Mouse (Mus musculus) T-helper 2 cell (primary cell): ENCODE results near the gene Blvra.
"Not testable (repeated sequence)": the region's sequence is repeated elsewhere in the genome, so short reads cannot be mapped to it uniquely, and the experiment has no call there.

Experiments used
- in situ Hi-C: fragments of 300-600 bp; cut with MboI, MseI; formaldehyde crosslinking; loops from one replicate; pipeline ENCODE4 v1.15.1; 2025; ENCODE audit warnings: high pct_unique_total_duplicates

Gene Blvra

DNA sequence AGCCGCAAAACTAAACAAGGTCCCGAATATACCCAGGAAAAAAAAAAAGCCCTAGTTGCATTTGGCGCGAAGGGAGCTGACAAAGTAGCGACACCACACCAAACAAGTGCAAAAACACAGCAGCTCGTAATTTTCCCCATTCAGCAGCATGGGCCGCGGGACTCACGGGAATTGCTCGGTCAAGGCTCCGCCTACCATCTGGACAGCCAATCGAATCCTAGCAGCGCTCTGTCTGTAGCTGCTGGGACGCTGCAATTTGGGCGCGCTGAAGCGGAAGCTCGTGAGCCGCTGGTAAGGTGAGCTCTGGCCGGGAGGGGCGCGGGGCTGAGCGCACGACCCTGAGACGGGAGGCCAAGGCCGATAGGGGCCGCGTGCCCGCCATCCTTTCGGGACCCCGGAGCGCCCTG is at the start of gene Blvra:
Blvra (plus strand) TSS at position 231 of the 407 bp plus-strand sequence.
- in situ Hi-C loops, result no loop called here

DNA sequence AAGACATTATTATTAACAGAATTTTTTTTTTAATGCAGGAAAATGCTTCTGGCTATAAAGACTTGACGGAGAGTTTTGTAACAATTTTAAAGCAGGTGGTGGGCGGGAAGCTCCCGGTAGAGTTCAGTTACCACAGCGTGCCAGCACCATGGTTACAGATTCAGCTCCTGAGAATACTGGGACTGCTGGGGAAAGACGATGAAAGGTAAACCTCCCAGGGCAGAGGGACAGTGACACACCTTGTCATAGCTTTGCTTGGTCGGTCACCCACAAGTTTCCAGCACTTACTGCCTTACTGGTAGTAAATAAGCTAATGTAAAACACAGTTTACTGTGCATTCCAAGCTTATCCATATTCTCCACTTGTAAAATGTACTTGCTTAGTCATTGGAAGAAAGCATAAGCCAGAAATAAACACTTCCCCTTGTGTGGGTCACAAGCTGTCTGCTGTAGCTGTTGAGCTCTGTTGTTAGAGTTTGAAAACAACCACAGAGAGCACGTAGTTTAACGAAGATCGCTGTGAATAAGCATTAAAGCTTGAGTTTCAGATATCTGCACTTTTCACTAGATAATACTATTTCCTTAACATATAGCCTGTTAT is 35.4 kb upstream of the Blvra start:
- in situ Hi-C loops, result no loop called here

DNA sequence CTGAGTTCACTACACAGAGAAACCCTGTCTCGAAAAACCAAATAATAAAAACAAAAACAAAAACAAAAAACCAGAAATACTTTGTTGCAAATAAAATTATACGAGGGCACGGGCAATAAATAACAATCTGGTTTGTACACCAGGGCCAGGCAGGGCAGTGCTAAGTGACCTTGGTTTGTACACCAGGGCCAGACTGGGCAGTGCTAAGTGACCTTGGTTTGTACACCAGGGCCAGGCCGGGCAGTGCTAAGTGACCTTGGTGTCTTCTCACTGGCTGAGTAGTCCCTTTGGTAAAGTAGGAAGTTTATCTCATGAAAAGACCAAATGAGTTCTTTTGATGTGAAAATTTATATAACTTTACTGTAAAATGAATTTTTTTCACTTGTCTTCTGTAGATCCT is 33.2 kb upstream of the Blvra start:
- in situ Hi-C loops, result no loop called here

DNA sequence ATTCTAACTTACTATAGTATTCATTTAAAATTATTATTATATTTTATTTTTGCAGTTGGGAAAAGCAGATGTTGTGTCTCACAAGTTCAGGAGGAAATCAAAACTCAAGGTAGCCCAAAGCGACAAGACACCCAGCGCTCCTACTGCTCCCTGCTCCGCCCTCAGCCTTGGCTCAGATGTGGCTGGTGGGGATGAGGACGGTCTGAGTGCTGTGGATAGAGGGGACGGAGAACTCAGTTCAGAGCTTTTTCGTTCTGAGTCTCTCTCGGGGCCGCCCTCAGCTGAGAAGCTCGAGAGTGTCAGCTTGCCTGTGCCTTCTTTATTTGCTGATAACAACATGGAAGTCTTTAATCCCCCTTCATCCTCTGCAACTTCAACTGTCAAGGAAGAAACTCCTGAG is 9.0 kb upstream of the Blvra start:
- in situ Hi-C loops, result no loop called here

DNA sequence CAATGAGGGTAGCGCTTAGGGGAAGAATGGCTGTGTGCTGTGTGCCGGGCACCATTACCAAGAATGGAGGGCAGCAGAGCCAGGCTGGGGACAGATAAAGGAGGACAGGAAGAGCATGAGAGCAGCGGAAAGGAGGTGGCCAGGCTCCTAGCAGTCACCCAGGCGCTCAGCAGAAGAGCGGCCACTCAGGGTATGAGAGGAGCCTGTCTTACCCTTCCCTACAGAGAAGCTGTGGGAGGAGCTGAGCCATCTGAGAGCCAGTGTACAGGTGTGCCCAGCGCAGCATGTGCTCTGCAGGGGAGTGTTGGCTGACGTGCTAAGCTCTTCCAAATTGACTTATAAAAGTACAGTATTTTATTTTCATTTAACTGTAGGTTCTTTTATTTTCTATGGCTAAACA is 1.7 kb upstream of the Blvra start:
- in situ Hi-C loops, result no loop called here

DNA sequence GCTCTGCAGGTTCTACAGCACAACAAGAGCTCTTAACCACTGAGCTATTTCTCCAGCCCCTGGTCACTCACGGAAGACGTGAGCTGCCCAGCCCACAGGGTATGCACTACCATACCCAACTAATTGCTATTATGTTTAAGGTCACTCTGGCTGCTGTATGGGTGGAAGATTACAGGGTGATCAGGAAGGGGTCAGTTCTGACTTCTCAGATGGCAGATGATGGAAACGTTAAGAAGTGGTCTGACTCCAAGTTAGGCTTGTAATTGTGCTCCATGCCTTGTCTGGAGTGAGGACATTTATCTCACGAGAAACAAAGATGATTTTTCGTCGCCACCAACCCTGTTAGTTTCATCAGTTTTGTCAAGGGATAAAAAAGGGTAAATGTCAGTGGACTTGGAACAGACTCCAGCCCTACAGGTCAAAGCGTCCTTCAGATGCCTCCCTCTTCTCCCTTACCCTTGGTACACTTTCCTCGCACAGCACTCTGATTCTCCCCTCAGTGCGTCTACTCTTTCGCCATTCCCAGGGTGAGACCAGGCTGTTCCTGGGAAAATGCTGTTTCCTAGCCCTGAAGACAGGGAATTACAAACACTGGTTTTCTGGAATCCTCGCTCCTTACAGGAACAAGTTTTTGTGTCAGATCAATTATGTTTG is 557 bp upstream of the Blvra start:
- in situ Hi-C loops, result no loop called here

DNA sequence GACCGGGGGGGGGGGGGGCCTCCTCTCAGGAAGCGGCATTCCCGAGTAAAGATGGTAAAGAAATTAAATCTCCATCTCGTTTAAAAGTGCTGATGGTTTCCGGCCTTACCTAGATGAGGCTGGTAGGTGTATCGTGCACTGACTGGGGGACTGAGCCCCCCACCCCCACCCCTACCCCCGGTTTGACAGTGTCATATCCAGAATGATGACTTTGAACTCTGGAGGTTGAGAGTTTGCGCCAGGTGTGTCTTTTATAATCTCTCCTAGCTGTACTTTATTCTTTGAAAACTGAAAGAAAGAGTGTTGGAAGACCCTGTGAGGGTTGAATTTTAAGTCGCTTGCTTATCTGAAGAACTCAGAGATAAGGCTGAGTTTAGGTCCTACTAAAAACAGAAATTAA is 414 bp downstream of the Blvra start:
- in situ Hi-C loops, result no loop called here

DNA sequence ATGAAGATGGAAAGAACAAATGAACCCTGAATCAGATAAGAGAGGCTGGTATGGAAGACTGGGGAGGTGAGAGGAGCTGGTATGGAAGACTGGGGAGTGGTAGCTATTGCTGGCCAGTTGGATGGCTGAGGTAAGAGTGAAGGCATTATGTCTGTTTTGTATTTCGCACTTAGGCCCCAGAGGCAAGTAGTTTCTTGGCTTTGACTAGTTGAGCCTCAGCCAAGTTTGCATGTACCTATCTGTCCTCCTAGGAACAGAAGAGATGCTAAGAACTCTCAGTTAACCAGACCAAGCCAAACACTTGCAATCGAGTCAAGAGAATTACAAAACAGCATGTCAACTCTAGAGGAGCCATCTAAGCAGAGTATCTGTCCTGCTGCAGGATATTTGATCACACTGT is 3.7 kb downstream of the Blvra start:
- in situ Hi-C loops, result no loop called here

DNA sequence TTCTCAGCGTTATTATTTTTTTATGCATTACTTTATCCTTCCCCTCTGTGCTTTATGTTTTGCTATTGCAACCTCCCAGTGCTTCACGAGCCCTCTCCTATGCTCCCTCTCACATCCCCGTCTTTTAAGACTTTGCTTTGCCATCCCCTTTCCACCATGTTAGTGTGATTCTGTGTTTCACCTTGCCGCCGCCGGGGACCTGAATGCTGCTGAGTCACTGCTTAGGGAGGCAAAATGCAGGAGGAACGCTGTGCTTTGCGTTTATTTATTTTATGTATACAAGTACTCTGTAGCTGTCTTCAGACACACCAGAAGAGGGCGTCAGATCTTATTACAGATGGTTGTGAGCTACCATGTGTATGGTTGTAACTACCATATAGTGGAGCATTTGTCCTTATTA is 7.1 kb downstream of the Blvra start:
- in situ Hi-C loops, result no loop called here

DNA sequence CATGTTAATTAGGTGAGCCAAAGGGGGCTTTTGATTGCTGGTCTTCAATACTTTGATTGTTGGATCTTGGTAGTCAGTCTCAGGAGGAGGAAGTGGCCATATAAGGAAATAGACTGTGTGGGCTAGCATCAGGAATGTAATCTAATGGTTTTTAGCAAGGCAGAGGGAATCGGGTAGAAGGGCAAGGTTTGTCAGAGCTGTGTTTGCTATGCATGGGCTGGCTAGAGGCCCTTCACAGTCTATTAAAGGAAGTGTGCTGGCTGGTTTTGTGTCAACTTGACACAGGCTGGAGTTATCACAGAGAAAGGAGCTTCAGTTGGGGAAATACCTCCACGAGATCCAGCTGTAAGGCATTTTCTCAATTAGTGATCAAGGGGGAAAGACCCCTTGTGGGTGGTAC is 8.6 kb downstream of the Blvra start:
- in situ Hi-C loops, result not testable (repeated sequence)

DNA sequence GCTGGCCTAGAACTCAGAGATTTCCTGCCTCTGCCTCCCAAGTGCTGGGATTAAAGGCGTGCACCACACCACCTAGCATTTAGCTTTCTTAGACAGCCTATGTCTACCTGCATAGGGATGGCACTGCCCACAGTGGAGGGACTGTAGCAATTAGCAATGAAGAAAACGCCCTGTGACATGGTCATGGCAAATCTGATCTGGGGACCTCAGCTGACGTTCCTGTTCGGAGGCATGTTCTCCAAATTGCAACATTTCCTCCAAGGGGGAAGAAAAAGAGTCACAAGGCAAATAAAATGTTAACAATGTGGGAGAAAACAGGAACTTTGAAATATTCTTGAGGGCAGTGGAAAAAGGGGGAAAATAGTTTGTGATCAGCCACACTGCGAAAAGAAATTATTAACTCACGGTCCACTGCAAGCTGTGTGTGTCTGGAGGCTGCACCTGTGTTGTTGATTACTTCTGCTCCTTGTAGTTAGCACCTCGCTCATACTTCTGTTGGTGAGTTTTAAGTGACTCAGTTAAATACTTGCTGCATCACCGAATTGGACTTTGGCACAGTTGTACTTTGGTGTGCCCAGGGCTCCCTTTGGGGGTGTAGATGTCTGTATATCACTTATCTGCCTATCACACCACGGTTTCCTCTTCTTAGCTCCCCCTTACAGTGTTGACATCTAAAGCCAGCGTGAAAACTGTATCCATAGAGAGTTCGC is 9.6 kb downstream of the Blvra start:
- in situ Hi-C loops, result no loop called here

DNA sequence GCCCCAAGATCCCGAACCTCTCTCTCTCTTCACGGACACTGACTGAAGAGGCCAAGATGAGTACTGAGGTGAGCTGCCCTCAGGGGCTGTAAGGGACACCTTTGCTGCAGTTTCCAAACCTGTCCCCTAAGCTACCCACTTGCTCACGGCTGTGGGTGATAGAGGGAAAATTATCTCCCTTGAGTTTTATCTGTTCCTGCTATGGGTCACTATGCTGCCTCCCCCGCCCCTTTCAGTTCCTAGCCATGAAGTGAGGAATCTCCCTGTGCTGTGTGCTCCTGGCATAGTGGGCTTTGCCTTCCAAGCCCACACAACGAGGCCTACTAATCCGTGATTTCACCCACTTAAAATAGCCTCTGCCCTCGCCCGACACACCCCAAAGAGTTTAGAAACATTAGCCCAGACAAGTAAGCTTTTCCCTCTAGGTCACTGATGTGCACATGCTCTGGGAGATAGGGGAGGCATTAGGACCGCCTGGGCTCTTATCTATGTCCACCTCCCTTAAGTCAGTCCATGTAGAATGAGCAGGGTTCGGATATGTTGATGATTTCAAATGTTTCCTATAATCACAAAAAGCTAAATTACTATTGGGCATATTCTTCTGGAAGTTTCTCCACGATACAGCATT is 10.2 kb downstream of the Blvra start:
- in situ Hi-C loops, result no loop called here

DNA sequence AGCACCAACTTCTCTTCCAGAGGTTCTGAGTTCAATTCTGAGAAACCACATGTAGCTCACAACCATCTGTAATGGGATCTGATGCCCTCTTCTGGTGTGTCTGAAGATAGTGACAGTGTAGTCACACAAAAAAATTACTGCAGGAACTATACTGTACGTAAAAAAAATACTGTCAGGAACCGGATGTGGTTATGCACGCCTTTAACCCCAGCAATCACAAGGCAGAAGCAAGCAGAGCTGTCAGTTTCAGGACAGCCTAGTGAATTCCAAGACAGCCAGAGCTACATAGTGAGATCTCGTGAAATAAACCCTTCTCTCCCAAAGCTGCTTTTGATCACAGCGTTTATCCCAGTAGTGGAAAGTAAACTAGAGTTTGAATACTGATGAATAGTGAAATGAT is 15.8 kb downstream of the Blvra start:
- in situ Hi-C loops, result no loop called here

DNA sequence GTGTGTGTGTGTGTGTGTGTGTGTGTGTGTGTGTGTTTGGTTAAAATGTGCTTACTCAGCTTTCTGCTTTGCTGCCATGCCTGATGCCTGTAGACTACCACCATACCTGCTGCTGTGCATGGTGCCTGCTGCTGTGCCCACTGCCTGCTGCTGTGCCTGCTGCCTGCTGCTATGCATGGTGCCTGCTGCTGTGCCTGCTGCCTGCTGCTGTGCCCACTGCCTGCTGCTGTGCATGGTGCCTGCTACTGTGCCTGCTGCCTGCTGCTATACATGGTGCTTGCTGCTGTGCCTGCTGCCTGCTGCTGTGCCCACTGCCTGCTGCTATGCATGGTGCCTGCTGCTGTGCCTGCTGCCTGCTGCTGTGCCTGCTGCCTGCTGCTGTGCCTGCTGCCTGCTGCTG is 19.7 kb downstream of the Blvra start:
- in situ Hi-C loops, result not testable (repeated sequence)

DNA sequence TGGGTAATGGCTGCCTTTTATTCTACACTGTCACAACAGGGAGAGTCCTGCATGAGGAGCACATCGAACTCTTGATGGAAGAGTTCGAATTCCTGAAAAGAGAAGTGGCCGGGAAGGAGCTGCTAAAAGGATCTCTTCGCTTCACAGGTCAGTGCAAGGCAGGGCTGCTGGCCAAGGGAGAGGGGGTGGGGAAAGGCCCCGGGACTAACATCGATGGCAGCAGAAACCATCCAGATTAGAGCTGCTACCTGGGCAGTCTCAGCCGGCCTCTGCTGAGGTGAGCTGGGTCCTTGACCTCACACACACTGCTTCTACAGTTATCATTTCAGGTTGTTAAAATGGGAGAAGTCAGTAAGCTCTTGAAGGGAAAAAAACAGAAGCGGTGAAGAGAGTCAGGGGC is 21.5 kb downstream of the Blvra start:
- in situ Hi-C loops, result no loop called here

DNA sequence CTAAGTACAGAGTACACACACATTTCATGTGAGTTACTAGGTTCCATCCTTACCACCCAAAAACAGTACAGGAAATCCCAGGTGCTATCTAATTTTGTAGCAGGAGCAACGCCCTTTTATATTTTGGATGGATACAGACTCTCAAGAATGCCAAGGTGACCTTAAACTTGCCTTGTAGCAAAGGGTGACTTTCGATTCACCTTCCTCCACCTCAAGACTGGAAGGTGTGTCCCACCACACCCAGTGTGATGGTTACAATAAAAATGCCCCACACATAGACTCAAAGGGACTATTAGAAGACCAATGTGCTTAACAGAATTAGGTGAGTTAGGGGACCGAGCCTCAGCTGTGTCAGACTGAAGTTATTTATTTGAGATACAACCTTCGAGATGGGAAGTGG is 38.5 kb downstream of the Blvra start:
- in situ Hi-C loops, result no loop called here

DNA sequence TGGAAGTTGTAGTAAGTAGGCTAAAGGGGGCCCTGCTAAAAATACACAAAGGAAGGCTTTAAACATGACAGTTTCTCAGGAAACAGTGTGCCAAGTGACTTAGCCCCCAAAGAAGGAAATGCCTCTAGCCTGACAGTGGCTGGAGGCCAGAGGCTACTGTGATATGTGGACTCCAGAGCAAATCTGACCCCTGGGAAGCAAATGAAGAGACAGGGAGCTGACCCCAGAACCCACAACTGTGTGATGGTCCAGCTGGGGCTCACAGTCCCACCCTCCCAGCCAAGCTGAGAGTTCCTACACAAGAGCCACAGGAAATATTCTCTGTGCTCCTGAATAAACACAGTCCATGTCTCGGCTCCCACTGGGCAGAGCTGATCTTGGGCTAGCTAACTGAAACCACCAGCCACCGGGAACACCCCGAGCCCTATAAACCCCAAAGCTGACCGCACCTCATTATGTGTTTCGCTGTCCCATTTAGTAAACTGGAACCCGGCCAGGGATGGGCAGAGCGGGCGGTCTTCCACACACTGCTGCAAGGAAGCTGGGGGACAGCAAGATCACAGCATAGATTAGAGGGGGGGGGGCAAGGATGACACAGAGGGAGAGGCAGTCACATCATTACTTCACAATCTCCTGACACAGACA is 51.2 kb downstream of the Blvra start:
- in situ Hi-C loops, result no loop called here

DNA sequence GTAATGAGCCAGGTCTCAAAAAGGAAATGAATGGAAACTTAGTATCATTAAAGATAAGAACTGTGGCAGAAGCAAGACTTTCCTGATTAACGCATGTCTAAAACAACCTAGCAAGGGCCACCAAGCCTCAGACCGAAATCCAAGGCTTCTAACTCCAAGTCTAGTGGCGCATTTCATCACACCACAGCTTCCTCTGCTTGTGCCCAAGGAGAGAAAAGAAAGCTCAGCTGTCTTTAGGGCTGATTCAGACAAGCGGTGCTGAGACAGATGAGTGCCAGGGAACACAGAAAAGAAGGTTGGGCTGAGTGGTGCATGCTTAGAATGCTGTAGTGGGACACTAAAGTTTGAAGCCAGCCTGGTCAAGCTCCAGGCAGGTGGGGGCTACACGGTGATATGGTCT is 58.5 kb downstream of the Blvra start:
- in situ Hi-C loops, result no loop called here

DNA sequence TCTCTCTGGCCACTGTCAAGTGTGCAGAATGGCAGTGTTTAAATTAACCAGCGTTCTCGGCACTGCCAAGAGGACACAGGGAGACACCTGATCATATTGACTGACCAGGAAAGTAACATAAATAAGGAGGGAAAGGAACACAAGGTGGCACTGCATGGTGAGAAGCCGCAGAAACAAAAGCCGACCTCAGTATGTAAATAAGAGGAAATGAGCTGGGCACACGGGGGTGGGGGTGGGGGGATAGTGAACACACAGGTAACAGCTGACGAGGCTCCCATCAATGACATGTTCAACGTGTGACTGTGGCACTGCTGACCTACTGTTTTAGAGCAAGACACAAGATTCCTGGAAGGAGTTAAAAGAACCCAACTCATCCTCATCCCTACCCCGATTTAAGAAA is 60.9 kb downstream of the Blvra start:
- in situ Hi-C loops, result no loop called here

DNA sequence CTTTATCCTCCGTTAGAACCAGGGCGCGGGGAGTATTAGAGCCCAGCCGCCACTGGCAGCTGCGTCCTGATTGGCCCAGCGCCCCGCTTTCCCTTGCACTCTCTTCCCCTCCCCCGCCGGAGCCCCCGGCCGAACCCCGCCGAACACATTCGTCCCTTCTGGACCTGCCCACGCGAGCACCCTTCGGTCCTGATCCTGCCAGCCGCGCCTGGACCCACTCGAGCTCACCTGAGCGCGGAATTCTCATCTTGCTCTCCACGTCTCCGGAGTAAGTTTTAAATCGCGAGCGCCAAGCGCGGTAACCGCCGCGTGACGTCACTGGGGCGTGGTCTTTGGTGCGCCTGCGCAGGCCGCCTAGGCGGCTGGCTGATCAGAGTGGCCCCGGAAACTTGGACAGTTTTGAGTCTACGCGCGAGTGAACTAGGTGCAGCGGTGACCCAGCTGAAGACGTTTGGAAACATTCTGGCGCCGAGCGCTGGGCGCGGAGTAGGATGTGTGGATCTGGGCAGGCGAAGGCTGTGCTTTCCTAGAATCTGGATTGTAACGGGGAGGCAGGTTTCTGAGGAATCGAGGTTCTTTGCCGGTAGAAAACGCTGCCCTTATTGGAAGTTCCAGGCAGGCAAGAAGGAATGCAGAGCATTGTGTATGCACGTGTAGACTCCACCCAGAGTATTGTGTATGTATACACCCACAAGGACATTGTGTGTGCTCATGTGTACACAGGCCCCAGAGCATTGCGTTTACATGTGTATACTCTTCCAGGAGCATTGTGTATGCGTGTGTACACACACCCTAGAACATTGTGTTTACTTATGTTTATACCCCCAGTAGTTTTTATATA is 63.4 kb downstream of the Blvra start, which contains the start of gene Ncaph:
Ncaph (minus strand) TSS at position 334 of the 841 bp plus-strand sequence.
- in situ Hi-C loops, result no loop called here

DNA sequence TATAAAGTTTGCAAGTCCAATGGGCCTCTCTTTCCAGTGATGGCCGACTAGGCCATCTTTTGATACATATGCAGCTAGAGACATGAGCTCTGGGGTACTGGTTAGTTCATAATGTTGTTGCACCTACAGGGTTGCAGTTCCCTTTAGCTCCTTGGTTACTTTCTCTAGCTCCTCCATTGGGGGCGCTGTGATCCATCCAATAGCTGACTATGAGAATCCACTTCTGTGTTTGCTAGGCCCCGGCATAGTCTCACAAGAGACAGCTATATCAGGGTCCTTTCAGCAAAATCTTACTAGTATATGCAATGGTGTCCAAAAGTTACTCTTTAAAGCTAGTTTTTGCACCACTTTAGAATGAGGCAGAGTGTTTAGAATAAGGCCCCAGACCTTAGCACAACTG is 64.8 kb downstream of the Blvra start:
- in situ Hi-C loops, result not testable (repeated sequence)
